Mouse (Mus musculus): ENCODE measurements around the gene Sox4. TPM values are rescaled to one million over a fixed set of nuclear protein-coding genes. Genes with fewer than 3 reads are reported as not detected.

Sox4 gene
- 1 to 10 TPM; 1.4 to 2.0 TPM for total RNA-seq (2023)

DNA sequence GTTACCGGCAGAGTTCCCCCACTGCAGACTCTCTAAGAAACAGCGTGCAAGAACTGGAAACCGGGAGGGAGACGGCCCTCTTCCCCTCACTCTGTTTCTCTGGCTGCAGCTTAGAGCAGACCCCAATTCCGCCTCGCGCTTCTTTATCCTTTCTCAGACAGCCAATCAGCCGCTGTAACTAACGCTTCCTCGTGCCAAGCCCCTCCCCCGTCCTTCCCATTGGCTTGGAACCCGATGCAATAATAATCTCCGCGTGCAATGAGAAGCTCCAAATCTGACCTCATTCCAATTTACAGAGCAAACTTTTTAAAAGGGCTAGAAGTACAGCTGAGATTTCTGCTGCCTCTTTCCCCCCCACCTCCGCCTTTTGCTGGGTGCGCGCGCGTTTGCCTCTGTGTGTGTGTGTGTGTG, at the start of gene Sox4:
Sox4 (minus strand) TSS at position 133 of the 411 bp plus-strand sequence.

Data from monocyte, adult 59 days (primary cell).